Mouse (Mus musculus) MEL (cell line): Measurements from ENCODE around the gene Cadm3.

Experiments
- CHD2 ChIP-seq: IDR thresholded peaks from 2 replicates; pipeline ENCODE4 v1.6.1; 2011; ENCODE audit warnings: low read length, improper control_type of control experiment
- CTCF ChIP-seq, 3 experiments: IDR thresholded peaks in 2 of 3; conservative IDR thresholded peaks in 1 of 3; 2 replicates each; pipeline ENCODE4 v1.5.1; 2011 to 2012; ENCODE audit warnings: low read length in 3 of 3, low read depth in 2 of 3, mild to moderate bottlenecking in 2 of 3, improper control_type of control experiment in 1 of 3, inconsistent platforms in 1 of 3, mixed read lengths in 1 of 3, moderate library complexity in 1 of 3; ENCODE audit not compliant: control insufficient read depth in 1 of 3, insufficient read depth in 1 of 3, poor library complexity in 1 of 3, severe bottlenecking in 1 of 3
- ELF1 ChIP-seq: IDR thresholded peaks from 2 replicates; pipeline ENCODE4 v1.6.1; 2014; ENCODE audit warnings: low read depth, mild to moderate bottlenecking, inconsistent platforms, low read length, improper control_type of control experiment, moderate library complexity
- GATA1 ChIP-seq: IDR thresholded peaks from 2 replicates; pipeline ENCODE4 v1.6.1; 2011; ENCODE audit warnings: low read depth, low read length, improper control_type of control experiment
- HCFC1 ChIP-seq: IDR thresholded peaks from 2 replicates; pipeline ENCODE4 v1.6.1; 2012; ENCODE audit warnings: low read depth, mild to moderate bottlenecking, inconsistent platforms, low read length, improper control_type of control experiment, moderate library complexity
- MAFK ChIP-seq: IDR thresholded peaks from 2 replicates; pipeline ENCODE4 v1.6.1; 2011; ENCODE audit warnings: low read depth, mild to moderate bottlenecking, low read length, improper control_type of control experiment, borderline replicate concordance
- MAZ ChIP-seq: IDR thresholded peaks from 2 replicates; pipeline ENCODE4 v1.6.1; 2012; ENCODE audit warnings: low read depth, mild to moderate bottlenecking, inconsistent platforms, low read length, improper control_type of control experiment
- POLR2A ChIP-seq, 2 experiments: IDR thresholded peaks; 2 replicates each; pipeline ENCODE4 v1.6.1; 2011 to 2012; ENCODE audit warnings: low read length in 2 of 2, mild to moderate bottlenecking in 2 of 2, control low read depth in 1 of 2, improper control_type of control experiment in 1 of 2, low read depth in 1 of 2, moderate library complexity in 1 of 2; ENCODE audit not compliant: control insufficient read depth in 1 of 2, insufficient read depth in 1 of 2, poor library complexity in 1 of 2
- RAD21 ChIP-seq: IDR thresholded peaks from 2 replicates; pipeline ENCODE4 v1.6.1; 2011; ENCODE audit warnings: mild to moderate bottlenecking, low read depth, low read length, improper control_type of control experiment
- SMC3 ChIP-seq: IDR thresholded peaks from 2 replicates; pipeline ENCODE4 v1.6.1; 2011; ENCODE audit warnings: low read depth, low read length, improper control_type of control experiment
- TAL1 ChIP-seq: IDR thresholded peaks from 2 replicates; pipeline ENCODE4 v1.6.1; 2012; ENCODE audit warnings: mild to moderate bottlenecking, inconsistent platforms, low read length, moderate library complexity, mixed read lengths
- USF2 ChIP-seq, 2 experiments: IDR thresholded peaks; 2 replicates each; pipeline ENCODE4 v1.6.1; 2011 to 2012; ENCODE audit warnings: improper control_type of control experiment in 2 of 2, low read length in 2 of 2, borderline replicate concordance in 1 of 2, inconsistent platforms in 1 of 2, low read depth in 1 of 2, mild to moderate bottlenecking in 1 of 2; ENCODE audit not compliant: insufficient read depth in 1 of 2
- ZC3H11A ChIP-seq: IDR thresholded peaks from 2 replicates; pipeline ENCODE4 v1.6.1; 2012; ENCODE audit warnings: low read depth, mild to moderate bottlenecking, inconsistent platforms, low read length, improper control_type of control experiment
- ZNF384 ChIP-seq: IDR thresholded peaks from 2 replicates; pipeline ENCODE4 v1.6.1; 2012; ENCODE audit warnings: low read depth, mild to moderate bottlenecking, inconsistent platforms, low read length, improper control_type of control experiment

- TF ChIP-seq CHD2 (peak; percentile 70), POLR2A (IDR thresholded peaks at IDR 0.05; ENCODE audit: control insufficient read depth in 1 of 2, insufficient read depth in 1 of 2, low read depth in 1 of 2, low read length in 2 of 2, poor library complexity in 1 of 2) (no peak), CTCF (IDR thresholded peaks at IDR 0.05 in 2 of 3, conservative IDR thresholded peaks at IDR 0.05 in 1 of 3; ENCODE audit: control insufficient read depth in 1 of 3, insufficient read depth in 1 of 3, low read depth in 2 of 3, low read length in 3 of 3, poor library complexity in 1 of 3, severe bottlenecking in 1 of 3) (no peak), ELF1 (no peak), HCFC1 (no peak), GATA1 (peak; percentile 97), ZNF384 (no peak), TAL1 (peak; percentile 86), MAZ (peak; percentile 61; the same call in 1 of the 2 replicates), RAD21 (no peak), SMC3 (no peak), USF2 (IDR thresholded peaks at IDR 0.05; ENCODE audit: borderline replicate concordance in 1 of 2, insufficient read depth in 1 of 2, low read depth in 1 of 2, low read length in 2 of 2) (no peak), MAFK (no peak), ZC3H11A (peak; percentile 27; the same call in 1 of the 2 replicates)
Observed at GRCm38 (mm10) chr1:173329185-173329584, 38.3 kb downstream of the Cadm3 start.
